Mouse (Mus musculus) kidney, postnatal 14 days (tissue): ENCODE measurements around the gene Prpf31.

Source experiments
- DNase-seq: peaks from one replicate; pipeline ENCODE4 v3.0.0; 2022; ENCODE audit warnings: mixed read lengths

Prpf31 gene

GRCm38 (mm10) chr7:3630478-3630815 lies 662 bp downstream of the Prpf31 start:
- no peak for DNase-seq

- no peak for DNase-seq
Measured at GRCm38 (mm10) chr7:3643412-3643811, 13.6 kb downstream of the Prpf31 start.

- no peak for DNase-seq
Measured at GRCm38 (mm10) chr7:3643843-3644242, 14.1 kb downstream of the Prpf31 start.

- no peak for DNase-seq
Measured at GRCm38 (mm10) chr7:3644348-3644671, 14.5 kb downstream of the Prpf31 start.

GRCm38 (mm10) chr7:3644672-3645487 lies 15.1 kb downstream of the Prpf31 start, which contains the start of gene Cnot3:
Cnot3 (plus strand) TSS chr7:3645268.
- peak; percentile 99 for DNase-seq

GRCm38 (mm10) chr7:3645488-3646025 lies 15.8 kb downstream of the Prpf31 start:
- no peak for DNase-seq

GRCm38 (mm10) chr7:3646188-3646587 lies 16.4 kb downstream of the Prpf31 start:
- no peak for DNase-seq

- DNase-seq = no peak
Measured at GRCm38 (mm10) chr7:3646641-3647040, 16.9 kb downstream of the Prpf31 start.

GRCm38 (mm10) chr7:3656966-3657365 lies 27.2 kb downstream of the Prpf31 start:
- no peak for DNase-seq

- no peak for DNase-seq
Measured at GRCm38 (mm10) chr7:3658578-3658977, 28.8 kb downstream of the Prpf31 start.

- DNase-seq = peak; percentile 63
Measured at GRCm38 (mm10) chr7:3664524-3665214, 34.9 kb downstream of the Prpf31 start.

- peak; percentile 98 for DNase-seq
Measured at GRCm38 (mm10) chr7:3665215-3666114, 35.7 kb downstream of the Prpf31 start, which contains the start of gene Leng1. Leng1 (minus strand) TSS chr7:3665840.

GRCm38 (mm10) chr7:3666921-3667391 lies 37.2 kb downstream of the Prpf31 start:
- peak; percentile 17 for DNase-seq

GRCm38 (mm10) chr7:3674507-3675227 lies 44.9 kb downstream of the Prpf31 start:
- peak; percentile 85 for DNase-seq

GRCm38 (mm10) chr7:3675228-3675548 lies 45.4 kb downstream of the Prpf31 start:
- no peak for DNase-seq

GRCm38 (mm10) chr7:3676371-3676770 lies 46.6 kb downstream of the Prpf31 start:
- no peak for DNase-seq

GRCm38 (mm10) chr7:3677342-3677741 lies 47.6 kb downstream of the Prpf31 start, which contains the start of gene Tmc4:
Tmc4 (minus strand) TSS chr7:3677553.
- peak; percentile 72 for DNase-seq

- no peak for DNase-seq
Measured at GRCm38 (mm10) chr7:3683908-3684550, 54.2 kb downstream of the Prpf31 start.

GRCm38 (mm10) chr7:3684698-3685097 lies 54.9 kb downstream of the Prpf31 start:
- no peak for DNase-seq

- no peak for DNase-seq
Measured at GRCm38 (mm10) chr7:3685400-3686187, 55.8 kb downstream of the Prpf31 start.

- no peak for DNase-seq
Measured at GRCm38 (mm10) chr7:3691919-3692318, 62.1 kb downstream of the Prpf31 start.
